Mouse (Mus musculus) ES-Bruce4 (cell line): ENCODE data around the gene Mroh3. TPM values are rescaled to one million over a fixed set of nuclear protein-coding genes. Genes with fewer than 3 reads are reported as not detected.

ENCODE experiments used
- H3K27ac ChIP-seq: 2 replicates; pipeline ENCODE4 v1.5.1; 2012; ENCODE audit warnings: low read length, inconsistent platforms; ENCODE audit not compliant: insufficient read depth
- H3K27me3 ChIP-seq: 2 replicates; pipeline ENCODE4 v1.6.1; 2012; ENCODE audit warnings: mild to moderate bottlenecking, low read length, inconsistent platforms; ENCODE audit not compliant: control insufficient read depth, poor library complexity, insufficient read depth, severe bottlenecking
- H3K36me3 ChIP-seq: 2 replicates; pipeline ENCODE4 v1.6.1; 2012; ENCODE audit warnings: inconsistent platforms, mild to moderate bottlenecking, low read length, moderate library complexity; ENCODE audit not compliant: control insufficient read depth, poor library complexity, insufficient read depth, severe bottlenecking
- H3K4me1 ChIP-seq: one replicate; pipeline ENCODE4 v1.8.1; 2011; ENCODE audit warnings: low read length; ENCODE audit not compliant: control insufficient read depth, insufficient read depth
- H3K4me3 ChIP-seq: 2 replicates; pipeline ENCODE4 v1.5.1; 2011; ENCODE audit warnings: low read depth, mild to moderate bottlenecking, low read length
- H3K9ac ChIP-seq: 2 replicates; pipeline ENCODE4 v1.6.1; 2012; ENCODE audit warnings: low read depth, mild to moderate bottlenecking, inconsistent platforms; ENCODE audit not compliant: poor library complexity, severe bottlenecking
- H3K9me3 ChIP-seq: replicated peaks from 2 replicates; pipeline ENCODE4 v1.6.1; 2012; ENCODE audit warnings: mild to moderate bottlenecking, low read length, inconsistent platforms; ENCODE audit not compliant: control insufficient read depth, poor library complexity, insufficient read depth, severe bottlenecking
- CTCF ChIP-seq: IDR thresholded peaks from one replicate; pipeline ENCODE4 v1.8.1; 2011; ENCODE audit warnings: low read depth, low read length
- EP300 ChIP-seq: IDR thresholded peaks from 2 replicates; pipeline ENCODE4 v1.6.1; 2011; ENCODE audit warnings: low read depth, low read length; ENCODE audit not compliant: insufficient read depth
- POLR2A ChIP-seq: IDR thresholded peaks from one replicate; pipeline ENCODE4 v1.8.1; 2011; ENCODE audit warnings: low read length; ENCODE audit not compliant: insufficient read depth
- polyA plus RNA-seq: library from polyadenylated mRNA; stranded (reverse); fragments of >200 nt; gene quantifications from 2 replicates; pipeline ENCODE4 v1.2.4, GENCODE M21; 2011; ENCODE audit warnings: low read depth; ENCODE audit not compliant: missing spikeins, insufficient read depth, insufficient read length

Mroh3 gene
- polyA plus RNA-seq, 1 experiment, result 1.3 TPM

GRCm38 (mm10) chr1:136160297-136160696, 52.3 kb downstream of the Mroh3 start:
- no peak overlapping the region for H3K9ac ChIP-seq
- H3K9me3 ChIP-seq, result no peaks in the 10 kb centered on the region
- H3K27me3 ChIP-seq, result no peaks in the 10 kb centered on the region
- H3K36me3 ChIP-seq, result no peaks in the 10 kb centered on the region
- no peak overlapping the region for H3K4me3 ChIP-seq
- no peak overlapping the region for H3K27ac ChIP-seq
- no peak for TF ChIP-seq CTCF
- H3K4me1 ChIP-seq, result no peaks in the 10 kb centered on the region

GRCm38 (mm10) chr1:136159830-136160229, 52.8 kb downstream of the Mroh3 start:
- Histone ChIP-seq H3K36me3 (no peaks in the 10 kb centered on the region), H3K4me1 (no peaks in the 10 kb centered on the region), H3K4me3 (peak overlapping the region; percentile 76), H3K27me3 (no peaks in the 10 kb centered on the region), H3K9ac (peak overlapping the region; percentile 51), H3K27ac (no peak overlapping the region), H3K9me3 (no peaks in the 10 kb centered on the region)
- TF ChIP-seq CTCF (peak; percentile 76), POLR2A (no peak), EP300 (0 out of 2 replicates have a peak, but pooled peaks have one; percentile 36)

GRCm38 (mm10) chr1:136156951-136157350, 55.7 kb downstream of the Mroh3 start:
- no peaks in the 10 kb centered on the region for H3K36me3 ChIP-seq
- H3K4me1 ChIP-seq, result no peaks in the 10 kb centered on the region
- no peaks in the 10 kb centered on the region for H3K9me3 ChIP-seq
- no peak for TF ChIP-seq POLR2A
- TF ChIP-seq EP300, result no peak
- no peak for TF ChIP-seq CTCF
- H3K27me3 ChIP-seq, result no peaks in the 10 kb centered on the region
- H3K4me3 ChIP-seq, result no peak overlapping the region
- no peak overlapping the region for H3K9ac ChIP-seq
- H3K27ac ChIP-seq, result no peak overlapping the region

GRCm38 (mm10) chr1:136156304-136156703, 56.3 kb downstream of the Mroh3 start:
- no peak overlapping the region for H3K27ac ChIP-seq
- H3K9me3 ChIP-seq, result no peaks in the 10 kb centered on the region
- H3K36me3 ChIP-seq, result no peaks in the 10 kb centered on the region
- H3K27me3 ChIP-seq, result no peaks in the 10 kb centered on the region
- H3K4me3 ChIP-seq, result no peak overlapping the region
- no peaks in the 10 kb centered on the region for H3K4me1 ChIP-seq
- no peak overlapping the region for H3K9ac ChIP-seq
- TF ChIP-seq CTCF, result no peak
- TF ChIP-seq EP300, result no peak
- TF ChIP-seq POLR2A, result no peak

GRCm38 (mm10) chr1:136151371-136151770, 61.3 kb downstream of the Mroh3 start:
- Histone ChIP-seq H3K4me3 (no peak overlapping the region), H3K27me3 (no peaks in the 10 kb centered on the region), H3K9ac (no peak overlapping the region), H3K4me1 (no peaks in the 10 kb centered on the region), H3K36me3 (no peaks in the 10 kb centered on the region), H3K27ac (no peak overlapping the region), H3K9me3 (no peaks in the 10 kb centered on the region)
- TF ChIP-seq EP300, result no peak
- TF ChIP-seq CTCF, result no peak
- TF ChIP-seq POLR2A, result no peak

GRCm38 (mm10) chr1:136149702-136150101, 62.9 kb downstream of the Mroh3 start:
- H3K9me3 ChIP-seq, result no peaks in the 10 kb centered on the region
- H3K27ac ChIP-seq, result no peak overlapping the region
- H3K4me3 ChIP-seq, result no peak overlapping the region
- no peaks in the 10 kb centered on the region for H3K36me3 ChIP-seq
- H3K9ac ChIP-seq, result no peak overlapping the region
- no peaks in the 10 kb centered on the region for H3K27me3 ChIP-seq
- no peaks in the 10 kb centered on the region for H3K4me1 ChIP-seq
- TF ChIP-seq POLR2A (no peak), EP300 (no peak), CTCF (no peak)

- Histone ChIP-seq H3K9ac (no peak overlapping the region), H3K27me3 (no peaks in the 10 kb centered on the region), H3K4me3 (no peak overlapping the region), H3K36me3 (no peaks in the 10 kb centered on the region), H3K27ac (no peak overlapping the region), H3K9me3 (no peaks in the 10 kb centered on the region), H3K4me1 (peaks cover 1% of the 10 kb centered on the region)
- TF ChIP-seq POLR2A (no peak), EP300 (no peak), CTCF (no peak)
These were observed 69.1 kb downstream of the Mroh3 start for GRCm38 (mm10) chr1:136143514-136143913.
